Mouse (Mus musculus) MEL (cell line): ENCODE data around the gene Hmgb2. TPM values are rescaled to one million over a fixed set of nuclear protein-coding genes. Genes with fewer than 3 reads are reported as not detected.

Experiments used
- DNase-seq: peaks from one replicate; pipeline ENCODE4 v3.0.0; 2011; ENCODE audit warnings: low read depth, low spot score
- H3K27ac ChIP-seq: 2 replicates; pipeline ENCODE4 v1.5.1; 2012; ENCODE audit warnings: low read depth, mild to moderate bottlenecking, control low read depth, low read length, moderate library complexity; ENCODE audit not compliant: control insufficient read depth
- H3K27me3 ChIP-seq, 2 experiments: fragments of 150-350 bp in 1 of 2; sonication (generic) in 1 of 2; 2 replicates each; pipeline ENCODE4 v1.6.1; 2012; ENCODE audit warnings: low read length in 2 of 2, mild to moderate bottlenecking in 2 of 2, improper control_type of control experiment in 1 of 2, moderate library complexity in 1 of 2; ENCODE audit not compliant: insufficient read depth in 2 of 2, control insufficient read depth in 1 of 2
- H3K36me3 ChIP-seq, 2 experiments: 2 replicates each; pipeline ENCODE4 v1.6.1; 2012 to 2014; ENCODE audit warnings: low read length in 2 of 2, improper control_type of control experiment in 1 of 2, inconsistent platforms in 1 of 2, mild to moderate bottlenecking in 1 of 2; ENCODE audit not compliant: insufficient read depth in 2 of 2, control insufficient read depth in 1 of 2
- H3K4me1 ChIP-seq, 2 experiments: fragments of 150-350 bp in 1 of 2; sonication (generic) in 1 of 2; 2 replicates each; pipeline ENCODE4 v1.6.1; 2012; ENCODE audit warnings: low read length in 2 of 2, improper control_type of control experiment in 1 of 2, mild to moderate bottlenecking in 1 of 2; ENCODE audit not compliant: insufficient read depth in 2 of 2, control insufficient read depth in 1 of 2
- H3K4me3 ChIP-seq, 2 experiments: fragments of 150-350 bp in 1 of 2; sonication (generic) in 1 of 2; 2 replicates each; pipeline ENCODE4 v1.5.1; 2012; ENCODE audit warnings: low read depth in 2 of 2, low read length in 2 of 2, mild to moderate bottlenecking in 2 of 2, moderate library complexity in 2 of 2, control low read depth in 1 of 2, improper control_type of control experiment in 1 of 2; ENCODE audit not compliant: control insufficient read depth in 1 of 2, insufficient read depth in 1 of 2
- H3K79me2 ChIP-seq: 2 replicates; pipeline ENCODE4 v1.6.1; 2012; ENCODE audit warnings: mild to moderate bottlenecking, low read length, moderate library complexity; ENCODE audit not compliant: control insufficient read depth, poor library complexity, insufficient read depth
- H3K9ac ChIP-seq: 2 replicates; pipeline ENCODE4 v1.6.1; 2012; ENCODE audit warnings: low read depth, mild to moderate bottlenecking, control low read depth, low read length, moderate library complexity; ENCODE audit not compliant: control insufficient read depth, poor library complexity, severe bottlenecking
- H3K9me3 ChIP-seq: fragments of 150-350 bp; sonication (generic); replicated peaks from 2 replicates; pipeline ENCODE4 v1.6.1; 2012; ENCODE audit warnings: mild to moderate bottlenecking, low read length, improper control_type of control experiment, moderate library complexity; ENCODE audit not compliant: insufficient read depth
- BHLHE40 ChIP-seq: IDR thresholded peaks from 2 replicates; pipeline ENCODE4 v1.6.1; 2012; ENCODE audit warnings: low read depth, mild to moderate bottlenecking, inconsistent platforms, low read length, improper control_type of control experiment, borderline replicate concordance
- CHD1 ChIP-seq: IDR thresholded peaks from 2 replicates; pipeline ENCODE4 v1.6.1; 2012; ENCODE audit warnings: low read depth, mild to moderate bottlenecking, inconsistent platforms, low read length, improper control_type of control experiment
- CTCF ChIP-seq, 3 experiments: IDR thresholded peaks in 2 of 3; conservative IDR thresholded peaks in 1 of 3; 2 replicates each; pipeline ENCODE4 v1.5.1; 2011 to 2012; ENCODE audit warnings: low read length in 3 of 3, low read depth in 2 of 3, mild to moderate bottlenecking in 2 of 3, improper control_type of control experiment in 1 of 3, inconsistent platforms in 1 of 3, mixed read lengths in 1 of 3, moderate library complexity in 1 of 3; ENCODE audit not compliant: control insufficient read depth in 1 of 3, insufficient read depth in 1 of 3, poor library complexity in 1 of 3, severe bottlenecking in 1 of 3
- ELF1 ChIP-seq: IDR thresholded peaks from 2 replicates; pipeline ENCODE4 v1.6.1; 2014; ENCODE audit warnings: low read depth, mild to moderate bottlenecking, inconsistent platforms, low read length, improper control_type of control experiment, moderate library complexity
- EP300 ChIP-seq, 2 experiments: IDR thresholded peaks; 2 replicates each; pipeline ENCODE4 v1.6.1; 2011; ENCODE audit warnings: improper control_type of control experiment in 2 of 2, low read length in 2 of 2, low read depth in 1 of 2, mild to moderate bottlenecking in 1 of 2
- GABPA ChIP-seq: IDR thresholded peaks from 2 replicates; pipeline ENCODE4 v1.6.1; 2012; ENCODE audit warnings: low read depth, mild to moderate bottlenecking, inconsistent platforms, low read length, improper control_type of control experiment, moderate library complexity
- HCFC1 ChIP-seq: IDR thresholded peaks from 2 replicates; pipeline ENCODE4 v1.6.1; 2012; ENCODE audit warnings: low read depth, mild to moderate bottlenecking, inconsistent platforms, low read length, improper control_type of control experiment, moderate library complexity
- KAT2A ChIP-seq: conservative IDR thresholded peaks from 2 replicates; pipeline ENCODE4 v1.6.1; 2012; ENCODE audit warnings: low read depth, low read length, improper control_type of control experiment, inconsistent platforms
- MAZ ChIP-seq: IDR thresholded peaks from 2 replicates; pipeline ENCODE4 v1.6.1; 2012; ENCODE audit warnings: low read depth, mild to moderate bottlenecking, inconsistent platforms, low read length, improper control_type of control experiment
- MEF2A ChIP-seq: IDR thresholded peaks from 2 replicates; pipeline ENCODE4 v1.6.1; 2014; ENCODE audit warnings: low read depth, mild to moderate bottlenecking, inconsistent platforms, low read length, improper control_type of control experiment; ENCODE audit not compliant: poor library complexity, insufficient replicate concordance, severe bottlenecking; ENCODE audit errors: extremely low read depth
- MXI1 ChIP-seq: IDR thresholded peaks from 2 replicates; pipeline ENCODE4 v1.6.1; 2011; ENCODE audit warnings: mild to moderate bottlenecking, low read depth, low read length, improper control_type of control experiment
- MYC ChIP-seq: IDR thresholded peaks from 2 replicates; pipeline ENCODE4 v1.6.1; 2011; ENCODE audit warnings: low read depth, mild to moderate bottlenecking, low read length, improper control_type of control experiment, moderate library complexity
- NELFE ChIP-seq: IDR thresholded peaks from 2 replicates; pipeline ENCODE4 v1.6.1; 2011; ENCODE audit warnings: low read depth, low read length, improper control_type of control experiment
- POLR2AphosphoS2 ChIP-seq: IDR thresholded peaks from 2 replicates; pipeline ENCODE4 v1.6.1; 2011; ENCODE audit warnings: low read length, improper control_type of control experiment
- POLR2AphosphoS5 ChIP-seq: IDR thresholded peaks from 2 replicates; pipeline ENCODE4 v1.6.1; 2012; ENCODE audit warnings: low read depth, borderline replicate concordance, mild to moderate bottlenecking, inconsistent platforms, low read length, moderate library complexity, mixed read lengths
- RAD21 ChIP-seq: IDR thresholded peaks from 2 replicates; pipeline ENCODE4 v1.6.1; 2011; ENCODE audit warnings: mild to moderate bottlenecking, low read depth, low read length, improper control_type of control experiment
- SIN3A ChIP-seq: IDR thresholded peaks from 2 replicates; pipeline ENCODE4 v1.6.1; 2012; ENCODE audit warnings: low read length, improper control_type of control experiment, inconsistent platforms
- SMC3 ChIP-seq: IDR thresholded peaks from 2 replicates; pipeline ENCODE4 v1.6.1; 2011; ENCODE audit warnings: low read depth, low read length, improper control_type of control experiment
- TCF12 ChIP-seq: IDR thresholded peaks from 2 replicates; pipeline ENCODE4 v1.6.1; 2014; ENCODE audit warnings: low read depth, mild to moderate bottlenecking, inconsistent platforms, low read length, improper control_type of control experiment, moderate library complexity
- UBTF ChIP-seq: IDR thresholded peaks from 2 replicates; pipeline ENCODE4 v1.6.1; 2012; ENCODE audit warnings: low read depth, mild to moderate bottlenecking, inconsistent platforms, low read length, improper control_type of control experiment, moderate library complexity, borderline replicate concordance; ENCODE audit not compliant: insufficient read depth
- USF1 ChIP-seq: IDR thresholded peaks from 2 replicates; pipeline ENCODE4 v1.6.1; 2014; ENCODE audit warnings: low read depth, mild to moderate bottlenecking, inconsistent platforms, low read length, improper control_type of control experiment, moderate library complexity
- USF2 ChIP-seq, 2 experiments: IDR thresholded peaks; 2 replicates each; pipeline ENCODE4 v1.6.1; 2011 to 2012; ENCODE audit warnings: improper control_type of control experiment in 2 of 2, low read length in 2 of 2, borderline replicate concordance in 1 of 2, inconsistent platforms in 1 of 2, low read depth in 1 of 2, mild to moderate bottlenecking in 1 of 2; ENCODE audit not compliant: insufficient read depth in 1 of 2
- ZC3H11A ChIP-seq: IDR thresholded peaks from 2 replicates; pipeline ENCODE4 v1.6.1; 2012; ENCODE audit warnings: low read depth, mild to moderate bottlenecking, inconsistent platforms, low read length, improper control_type of control experiment
- polyA plus RNA-seq, 2 experiments: library from polyadenylated mRNA; stranded (reverse) in 1 of 2; unstranded in 1 of 2; fragments of >175 nt in 1 of 2; fragments of >200 nt in 1 of 2; gene quantifications; 2 replicates each; pipeline versions ENCODE4 v1.2.1 to v1.2.4; 2012; ENCODE audit warnings: low replicate concordance in 2 of 2, low read depth in 1 of 2; ENCODE audit not compliant: insufficient read length in 2 of 2, insufficient read depth in 1 of 2, missing spikeins in 1 of 2
- total RNA-seq: library from RNA; depleted of rRNA; stranded (reverse); fragments of 300-350 nt; gene quantifications from 2 replicates; pipeline ENCODE4 v1.2.3, GENCODE M21; 2012

The Hmgb2 gene
- total and polyA plus RNA-seq, 3 experiments: 126 to 399 (median 220) TPM

- no peaks in the 10 kb centered on the region for H3K9me3 ChIP-seq
- no peaks in the 10 kb centered on the region for H3K79me2 ChIP-seq
- H3K4me1 ChIP-seq: peaks cover 0 to 2% of the 10 kb centered on the region in 2 experiments; a peak in 1 of 4 replicates
- no peaks in the 10 kb centered on the region for H3K27me3 ChIP-seq
- H3K36me3 ChIP-seq: no peaks in the 10 kb centered on the region; a peak in 2 of 4 replicates
- no peak for DNase-seq
- no peak overlapping the region for H3K27ac ChIP-seq
- H3K9ac ChIP-seq: no peak overlapping the region
- no peak overlapping the region for H3K4me3 ChIP-seq
- no peak for TF ChIP-seq MXI1
- no peak for TF ChIP-seq USF2 (IDR thresholded peaks at IDR 0.05; ENCODE audit: borderline replicate concordance in 1 of 2, insufficient read depth in 1 of 2, low read depth in 1 of 2, low read length in 2 of 2)
- no peak for TF ChIP-seq SIN3A
- TF ChIP-seq NELFE: no peak
- TF ChIP-seq SMC3: no peak
- no peak for TF ChIP-seq MYC
- TF ChIP-seq POLR2AphosphoS5: no peak
- no peak for TF ChIP-seq BHLHE40
- TF ChIP-seq MAZ: no peak
- TF ChIP-seq RAD21: no peak
These were observed 24.5 kb downstream of the Hmgb2 start for GRCm38 (mm10) chr8:57536167-57536566.

- H3K79me2 ChIP-seq: no peaks in the 10 kb centered on the region
- no peak overlapping the region for H3K9ac ChIP-seq
- H3K36me3 ChIP-seq: no peaks in the 10 kb centered on the region; a peak in 2 of 4 replicates
- no peaks in the 10 kb centered on the region for H3K27me3 ChIP-seq
- no peak overlapping the region for H3K27ac ChIP-seq
- no peak for TF ChIP-seq ELF1
- TF ChIP-seq USF1: no peak
- no peak for TF ChIP-seq KAT2A
- no peak for TF ChIP-seq MEF2A
- TF ChIP-seq POLR2AphosphoS2: no peak
- TF ChIP-seq TCF12: no peak
- no peak for TF ChIP-seq RAD21
- TF ChIP-seq UBTF: no peak
- TF ChIP-seq HCFC1: no peak
- TF ChIP-seq EP300 (IDR thresholded peaks at IDR 0.05; ENCODE audit: low read depth in 1 of 2, low read length in 2 of 2): no peak
- no peak for TF ChIP-seq CHD1
- no peak for TF ChIP-seq MXI1
- no peak for TF ChIP-seq CTCF (IDR thresholded peaks at IDR 0.05 in 2 of 3, conservative IDR thresholded peaks at IDR 0.05 in 1 of 3; ENCODE audit: control insufficient read depth in 1 of 3, insufficient read depth in 1 of 3, low read depth in 2 of 3, low read length in 3 of 3, poor library complexity in 1 of 3, severe bottlenecking in 1 of 3)
- TF ChIP-seq NELFE: no peak
- TF ChIP-seq GABPA: no peak
- TF ChIP-seq SMC3: no peak
- no peak for TF ChIP-seq ZC3H11A
- no peak for TF ChIP-seq BHLHE40
- H3K4me1 ChIP-seq: no peaks in the 10 kb centered on the region
- DNase-seq: no peak
- no peak overlapping the region for H3K4me3 ChIP-seq
- H3K9me3 ChIP-seq: no peaks in the 10 kb centered on the region
These were observed 26.9 kb downstream of the Hmgb2 start for GRCm38 (mm10) chr8:57538601-57539000.
